In the genomic region with DNA sequence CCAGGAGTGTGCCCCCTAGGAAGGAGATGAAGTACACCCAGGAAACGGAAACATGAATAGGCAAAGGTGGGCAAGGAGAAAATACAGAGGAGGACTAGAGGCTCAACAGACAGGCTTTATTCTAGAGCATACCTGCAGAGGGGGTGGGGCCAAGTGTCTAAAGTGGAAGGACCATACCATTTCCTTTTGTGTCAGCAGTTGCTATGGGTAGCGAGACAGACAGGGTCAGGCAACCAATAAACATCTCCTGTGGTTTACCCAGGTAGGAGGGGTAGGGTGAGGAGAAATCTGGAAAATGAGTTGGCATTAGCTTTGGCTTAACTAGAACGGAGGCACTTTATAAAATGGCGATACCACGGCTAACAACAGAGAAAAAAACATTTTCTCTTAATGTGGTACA, we compare ENCODE assay signal across 9 mouse cellular contexts. TPM values are rescaled to one million over a fixed set of nuclear protein-coding genes. Genes with fewer than 3 reads are reported as not detected.
DNase-seq lines count a peak whose midpoint lies in the region; ATAC-seq and TF ChIP-seq lines count a peak whose summit lies in the region.
"Had no signal": no experiment of that assay in that cellular context is flagged by ENCODE, and none has a peak within 500 bp of the region (broad histone marks: within the 10 kb centered on the region; RNA-seq: fewer than 3 reads in every experiment).

No protein-coding gene starts in this region.

- TF ChIP-seq CTCF in layer of hippocampus, adult 2 months (conservative IDR thresholded peaks at IDR 0.05), result peak; percentile 14

- peak overlapping the region; percentile 90; the same call in 1 of the 2 replicates for H3K9ac ChIP-seq in hindbrain, embryonic 13.5 days
- H3K9ac ChIP-seq in limb, embryonic 14.5 days (ENCODE audit: low read depth, low read length, severe bottlenecking), result no peak overlapping the region

- H3K36me3 ChIP-seq in hindbrain, embryonic 13.5 days, result peaks cover 23% of the 10 kb centered on the region
- H3K36me3 ChIP-seq in limb, embryonic 14.5 days (ENCODE audit: control insufficient read depth, insufficient read depth, low read length), result peaks cover 27% of the 10 kb centered on the region
- H3K36me3 ChIP-seq in myocyte (ENCODE audit: control insufficient read depth, insufficient read depth), result no peaks in the 10 kb centered on the region

- intact Hi-C loops in gastrocnemius, postnatal 14 days (cut with DNase I; ENCODE audit: low total_unique reads), result no loop called here

- no peak for TF ChIP-seq POLR2A in limb, embryonic 14.5 days (IDR thresholded peaks at IDR 0.05; ENCODE audit: borderline replicate concordance, extremely low read depth, insufficient read depth, insufficient read length)
- no peak for TF ChIP-seq POLR2A in myocyte (IDR thresholded peaks at IDR 0.05; ENCODE audit: insufficient read length, low read depth)

- no peak for ATAC-seq in hindbrain, embryonic 13.5 days (ENCODE audit: low FRiP score)
- no peak for ATAC-seq in limb, embryonic 14.5 days (ENCODE audit: low FRiP score, low read depth)

- no peak overlapping the region for H3ac ChIP-seq in myocyte (ENCODE audit: control insufficient read depth, insufficient read length)

- H3K4me2 ChIP-seq in hindbrain, embryonic 13.5 days, result peak overlapping the region; percentile 52
- peak overlapping the region; percentile 60 for H3K4me2 ChIP-seq in limb, embryonic 14.5 days (replicated peaks; ENCODE audit: low read depth, low read length, severe bottlenecking)
- H3K4me2 ChIP-seq in myocyte (ENCODE audit: low read depth), result peak overlapping the region; percentile 81

- H3K4me3 ChIP-seq in layer of hippocampus, adult 2 months, result peak overlapping the region; percentile 97; the same call in 1 of the 2 replicates
- H3K4me3 ChIP-seq in hindbrain, embryonic 13.5 days, result peak overlapping the region; percentile 72
- peak overlapping the region; percentile 80 for H3K4me3 ChIP-seq in limb, embryonic 14.5 days (replicated peaks; ENCODE audit: low read length)
- H3K4me3 ChIP-seq in myocyte, result peak overlapping the region; percentile 65

- 76% methylated on average over 5 of the region's 5 CpGs for WGBS in hindbrain, embryonic 13.5 days
- 34% methylated on average over 5 of the region's 5 CpGs for WGBS in limb, embryonic 14.5 days

- H3K4me1 ChIP-seq in hindbrain, embryonic 13.5 days (replicated peaks), result peaks cover 22% of the 10 kb centered on the region
- peaks cover 12% of the 10 kb centered on the region; the same call in 1 of the 2 replicates for H3K4me1 ChIP-seq in limb, embryonic 14.5 days (ENCODE audit: control insufficient read depth, insufficient read depth, low read length)

- H3K27me3 ChIP-seq in hindbrain, embryonic 13.5 days, result no peaks in the 10 kb centered on the region
- no peaks in the 10 kb centered on the region for H3K27me3 ChIP-seq in limb, embryonic 14.5 days (ENCODE audit: control insufficient read depth, insufficient read depth, low read length)
- no peaks in the 10 kb centered on the region for H3K27me3 ChIP-seq in myocyte (ENCODE audit: control insufficient read depth, insufficient read depth, insufficient read length)
- H3K27me3 ChIP-seq: megakaryocyte, embryonic 14.5 days had no signal

- no peaks in the 10 kb centered on the region for H3K79me2 ChIP-seq in myocyte (ENCODE audit: control insufficient read depth, insufficient read depth)

- no peak for DNase-seq in layer of hippocampus, adult 2 months (ENCODE audit: low spot score in 2 of 2)
- no peak for DNase-seq in layer of hippocampus, postnatal 25 days (ENCODE audit: extremely low spot score in 1 of 2, low spot score in 1 of 2)
- DNase-seq in cerebellum, adult 9-11 months, result peak; percentile 82
- peak; percentile 22 for DNase-seq in limb, embryonic 14.5 days (ENCODE audit: low spot score)
- no peak for DNase-seq in gastrocnemius, postnatal 14 days
- DNase-seq in urinary bladder, postnatal 25 days (ENCODE audit: low spot score), result no peak

- peak overlapping the region; percentile 97; the same call in 1 of the 2 replicates for H3K27ac ChIP-seq in layer of hippocampus, adult 2 months
- H3K27ac ChIP-seq in hindbrain, embryonic 13.5 days, result 0 out of 2 replicates have a peak overlapping the region, but pooled peaks have one; percentile 97
- peak overlapping the region; percentile 97; the same call in 1 of the 2 replicates for H3K27ac ChIP-seq in limb, embryonic 14.5 days (replicated peaks; ENCODE audit: low read depth, low read length)

- no peaks in the 10 kb centered on the region for H3K9me3 ChIP-seq in hindbrain, embryonic 13.5 days
- H3K9me3 ChIP-seq in limb, embryonic 14.5 days (ENCODE audit: control insufficient read depth, low read length), result no peaks in the 10 kb centered on the region

TF ChIP-seq in myocyte, 11 proteins besides CTCF, POLR2A, EP300 and RAD21:
- TF ChIP-seq E2F4 (IDR thresholded peaks at IDR 0.05; ENCODE audit: insufficient read depth) (no peak), POLR2AphosphoS2 (IDR thresholded peaks at IDR 0.05; ENCODE audit: insufficient read length, low read depth) (no peak), TCF12 (IDR thresholded peaks at IDR 0.05; ENCODE audit: insufficient read depth, poor library complexity, severe bottlenecking) (no peak), CEBPB (IDR thresholded peaks at IDR 0.05; ENCODE audit: insufficient read depth, poor library complexity, severe bottlenecking) (no peak), MAX (IDR thresholded peaks at IDR 0.05; ENCODE audit: low read depth) (no peak), SRF (IDR thresholded peaks at IDR 0.05; ENCODE audit: control insufficient read depth, insufficient read length, low read depth) (no peak), MYOG (IDR thresholded peaks at IDR 0.05; ENCODE audit: control insufficient read depth in 1 of 3, insufficient read depth in 1 of 3, insufficient read length in 2 of 3, low read depth in 2 of 3) (no peak), MYOD1 (IDR thresholded peaks at IDR 0.05; ENCODE audit: control insufficient read depth in 1 of 3, insufficient read length in 2 of 3, low read depth in 2 of 3) (no peak), USF1 (IDR thresholded peaks at IDR 0.05; ENCODE audit: low read depth) (no peak), REST (IDR thresholded peaks at IDR 0.05; ENCODE audit: insufficient read depth, insufficient read length) (no peak), TCF3 (IDR thresholded peaks at IDR 0.05; ENCODE audit: insufficient read length, low read depth) (no peak)
TF ChIP-seq in myocyte: peak in this region for 0.

RNA-seq across cellular contexts. Expression of a gene that starts 1.1 kb away (rescaled TPM):
- total RNA-seq in layer of hippocampus, adult 2 months (2021), result 10 to 100 TPM; 23.9 to 24.6 TPM
- total RNA-seq in layer of hippocampus, postnatal 25 days (2021), result 10 to 100 TPM; 18.8 to 22.3 TPM
- polyA plus RNA-seq in hindbrain, embryonic 13.5 days (2015; fragmentation: Nextera tagmentation; extraction: Ambion mirVana), result 5.4 and 5.5 TPM in 2 replicates
- polyA plus RNA-seq in limb, embryonic 14.5 days (2012; rRNA removed), result 29.9 and 36.4 TPM in 2 replicates
- polyA plus RNA-seq in limb, embryonic 14.5 days (2014; fragmentation: Nextera tagmentation; extraction: Ambion mirVana), result 12.5 and 12.9 TPM in 2 replicates
- 3.5 TPM for polyA plus RNA-seq in myocyte (2012; fragmentation: generic; extraction: Trizol)
- total RNA-seq in gastrocnemius, postnatal 14 days (2021), result 1 to 10 TPM; 5.8 to 7.2 TPM

RNA-seq across cellular contexts. Expression of a gene that starts 19.9 kb away (rescaled TPM):
- total RNA-seq in layer of hippocampus, adult 2 months (2021), result 10 to 100 TPM; 10.3 to 10.5 TPM
- total RNA-seq in layer of hippocampus, postnatal 25 days (2021), result 10 to 100 TPM; 10.3 to 10.6 TPM
- polyA plus RNA-seq in hindbrain, embryonic 13.5 days (2015; fragmentation: Nextera tagmentation; extraction: Ambion mirVana), result 10.1 and 14.1 TPM in 2 replicates
- polyA plus RNA-seq in limb, embryonic 14.5 days (2012; rRNA removed), result 28.7 and 32.9 TPM in 2 replicates
- 29.5 and 34.9 TPM in 2 replicates for polyA plus RNA-seq in limb, embryonic 14.5 days (2014; fragmentation: Nextera tagmentation; extraction: Ambion mirVana)
- 0.44 TPM for polyA plus RNA-seq in myocyte (2012; fragmentation: generic; extraction: Trizol)
- 1 to 10 TPM; 8.9 to 9.5 TPM for total RNA-seq in gastrocnemius, postnatal 14 days (2021)

RNA-seq across cellular contexts. Expression of a gene that starts 21.7 kb away (rescaled TPM):
- 10 to 100 TPM; 58.7 to 64.4 TPM for total RNA-seq in layer of hippocampus, adult 2 months (2021)
- total RNA-seq in layer of hippocampus, postnatal 25 days (2021), result 10 to 100 TPM; 52.5 to 58.0 TPM
- polyA plus RNA-seq in hindbrain, embryonic 13.5 days (2015; fragmentation: Nextera tagmentation; extraction: Ambion mirVana), result 23.2 and 24.7 TPM in 2 replicates
- 54.7 and 54.8 TPM in 2 replicates for polyA plus RNA-seq in limb, embryonic 14.5 days (2012; rRNA removed)
- polyA plus RNA-seq in limb, embryonic 14.5 days (2014; fragmentation: Nextera tagmentation; extraction: Ambion mirVana), result 30.4 and 35.6 TPM in 2 replicates
- 44.9 TPM for polyA plus RNA-seq in myocyte (2012; fragmentation: generic; extraction: Trizol)
- total RNA-seq in gastrocnemius, postnatal 14 days (2021), result 10 to 100 TPM; 23.5 to 24.1 TPM

Comparison
In these comparisons a context has a peak if more than half of its experiments do, and no peak if none do; other contexts are left out.
1. DNase-seq: peak in cerebellum, adult 9-11 months (single experiment) and limb, embryonic 14.5 days (single experiment); none in layer of hippocampus, adult 2 months (0 of 2), layer of hippocampus, postnatal 25 days (0 of 2), gastrocnemius, postnatal 14 days (single experiment) and urinary bladder, postnatal 25 days (single experiment).
2. Peak in every context shown above with its lines, with median percentiles within 50 percentile points of each other: H3K27ac ChIP-seq, H3K4me3 ChIP-seq and H3K4me2 ChIP-seq.